Mouse (Mus musculus): ENCODE results near the gene Prmt2. TPM values are rescaled to one million over a fixed set of nuclear protein-coding genes. Genes with fewer than 3 reads are reported as not detected.

Gene Prmt2
- polyA plus RNA-seq, 1 experiment, result 26.0 TPM

GRCm38 (mm10) chr10:76229627-76230026 is 8.0 kb downstream of the Prmt2 start:
- no peak for DNase-seq (ENCODE audit: low read depth, low spot score)
- WGBS, result 74% methylated on average over 1 of the region's 1 CpGs

GRCm38 (mm10) chr10:76225944-76226343 is 11.7 kb downstream of the Prmt2 start:
- DNase-seq (ENCODE audit: low read depth, low spot score), result no peak
- 92% methylated on average over 11 of the region's 11 CpGs for WGBS

- no peak for DNase-seq (ENCODE audit: low read depth, low spot score)
- 60% methylated on average over 9 of the region's 9 CpGs for WGBS
Measured at GRCm38 (mm10) chr10:76218240-76218639, 19.4 kb downstream of the Prmt2 start.

- DNase-seq (ENCODE audit: low read depth, low spot score), result no peak
- 97% methylated on average over 17 of the region's 17 CpGs for WGBS
Measured at GRCm38 (mm10) chr10:76217056-76217455, 20.6 kb downstream of the Prmt2 start.

GRCm38 (mm10) chr10:76214161-76214560 is 23.5 kb downstream of the Prmt2 start:
- 86% methylated on average over 4 of the region's 4 CpGs for WGBS
- DNase-seq (ENCODE audit: low read depth, low spot score), result no peak

- 92% methylated on average over 6 of the region's 6 CpGs for WGBS
- no peak for DNase-seq (ENCODE audit: low read depth, low spot score)
Measured at GRCm38 (mm10) chr10:76212121-76212520, 25.5 kb downstream of the Prmt2 start.

GRCm38 (mm10) chr10:76210806-76211205 is 26.9 kb downstream of the Prmt2 start:
- 96% methylated on average over 7 of the region's 7 CpGs for WGBS
- DNase-seq (ENCODE audit: low read depth, low spot score), result no peak

GRCm38 (mm10) chr10:76209241-76209640 is 28.4 kb downstream of the Prmt2 start:
- WGBS, result 88% methylated on average over 8 of the region's 8 CpGs
- DNase-seq (ENCODE audit: low read depth, low spot score), result no peak

- DNase-seq (ENCODE audit: low read depth, low spot score), result no peak
- 86% methylated on average over 13 of the region's 13 CpGs for WGBS
Measured at GRCm38 (mm10) chr10:76207262-76207796, 30.3 kb downstream of the Prmt2 start.

GRCm38 (mm10) chr10:76203798-76204283 is 33.8 kb downstream of the Prmt2 start:
- no peak for DNase-seq (ENCODE audit: low read depth, low spot score)

GRCm38 (mm10) chr10:76201978-76202377 is 35.7 kb downstream of the Prmt2 start:
- 20% methylated on average over 7 of the region's 7 CpGs for WGBS

More at GRCm38 (mm10) chr10:76203798-76204283, 33.8 kb downstream of the Prmt2 start:
- WGBS, result 10% methylated on average over 17 of the region's 18 CpGs

GRCm38 (mm10) chr10:76201416-76201815 is 36.2 kb downstream of the Prmt2 start:
- DNase-seq (ENCODE audit: low read depth, low spot score), result no peak
- WGBS, result 85% methylated on average over 3 of the region's 3 CpGs

More at GRCm38 (mm10) chr10:76201978-76202377, 35.7 kb downstream of the Prmt2 start:
- peak; percentile 24 for DNase-seq (ENCODE audit: low read depth, low spot score)

GRCm38 (mm10) chr10:76188010-76188409 is 49.7 kb downstream of the Prmt2 start:
- 93% methylated on average over 1 of the region's 1 CpGs for WGBS

GRCm38 (mm10) chr10:76185216-76185615 is 52.4 kb downstream of the Prmt2 start:
- no peak for DNase-seq (ENCODE audit: low read depth, low spot score)
- 75% methylated on average over 4 of the region's 4 CpGs for WGBS

More at GRCm38 (mm10) chr10:76188010-76188409, 49.7 kb downstream of the Prmt2 start:
- no peak for DNase-seq (ENCODE audit: low read depth, low spot score)

- WGBS, result 65% methylated on average over 2 of the region's 2 CpGs
Measured at GRCm38 (mm10) chr10:76174899-76175298, 62.8 kb downstream of the Prmt2 start.

GRCm38 (mm10) chr10:76158009-76158408 is 79.7 kb downstream of the Prmt2 start:
- DNase-seq (ENCODE audit: low read depth, low spot score), result peak; percentile 27
- WGBS, result 19% methylated on average over 1 of the region's 1 CpGs

More at GRCm38 (mm10) chr10:76174899-76175298, 62.8 kb downstream of the Prmt2 start:
- no peak for DNase-seq (ENCODE audit: low read depth, low spot score)

- WGBS, result 37% methylated on average over 5 of the region's 5 CpGs
- no peak for DNase-seq (ENCODE audit: low read depth, low spot score)
Measured at GRCm38 (mm10) chr10:76157528-76157927, 80.1 kb downstream of the Prmt2 start.

Other genes starting within 250 kb of the Prmt2 start
- 6.5 and 9.4 TPM in 2 replicates for gene Zfp280b, start 205.2 kb downstream of the Prmt2 start, polyA plus RNA-seq (2012; rRNA removed)
- 2.2 and 33.6 TPM in 2 replicates for gene Slc5a4b, start 126.9 kb downstream of the Prmt2 start, polyA plus RNA-seq (2012; rRNA removed)
- 4.3 and 38.0 TPM in 2 replicates for gene Slc5a4a, start 90.4 kb downstream of the Prmt2 start, polyA plus RNA-seq (2012; rRNA removed)
- 1.6 and 2.2 TPM in 2 replicates for gene S100b, start 16.0 kb upstream of the Prmt2 start, polyA plus RNA-seq (2012; rRNA removed)
- gene Dip2a, start 107.4 kb upstream of the Prmt2 start, polyA plus RNA-seq (2012; rRNA removed), result 11.3 and 17.2 TPM in 2 replicates
- not detected in 2 replicates for gene AC141477.1, start 202.6 kb upstream of the Prmt2 start, polyA plus RNA-seq (2012; rRNA removed)
- 13.1 and 17.0 TPM in 2 replicates for gene Pcnt, start 204.9 kb upstream of the Prmt2 start, polyA plus RNA-seq (2012; rRNA removed)
- not detected in 2 replicates for gene 2610028H24Rik, start 211.2 kb upstream of the Prmt2 start, polyA plus RNA-seq (2012; rRNA removed)
- 15.8 and 16.9 TPM in 2 replicates for gene Mcm3ap, start 231.1 kb upstream of the Prmt2 start, polyA plus RNA-seq (2012; rRNA removed)
- 1.9 and 2.6 TPM in 2 replicates for gene Ybey, start 231.2 kb upstream of the Prmt2 start, polyA plus RNA-seq (2012; rRNA removed)